Mouse (Mus musculus): ENCODE measurements around the gene Entr1. TPM values are rescaled to one million over a fixed set of nuclear protein-coding genes. Genes with fewer than 3 reads are reported as not detected.

Entr1 gene
- total RNA-seq, 1 experiment = 87.8 TPM

GRCm38 (mm10) chr2:26400296-26400695 is 11.2 kb upstream of the Entr1 start:
- Histone ChIP-seq H3K36me3 (ENCODE audit: control insufficient read depth, insufficient read depth, low read length, poor library complexity, severe bottlenecking) (peaks cover 39% of the 10 kb centered on the region), H3K27ac (ENCODE audit: insufficient read depth, low read depth, low read length, poor library complexity, severe bottlenecking) (no peak overlapping the region), H3K4me1 (ENCODE audit: control insufficient read depth in 2 of 2, insufficient read depth in 2 of 2, low read length in 2 of 2, poor library complexity in 1 of 2) (no peaks in the 10 kb centered on the region), H3K9ac (ENCODE audit: insufficient read depth, low read depth, low read length, poor library complexity, severe bottlenecking) (no peak overlapping the region), H3K9me3 (ENCODE audit: control insufficient read depth, insufficient read depth, low read depth, low read length) (no peaks in the 10 kb centered on the region), H3K4me3 (ENCODE audit: insufficient read depth in 1 of 2, low read depth in 1 of 2, low read length in 2 of 2, poor library complexity in 1 of 2, severe bottlenecking in 1 of 2) (no peak overlapping the region)
- in situ Hi-C loops (cut with MboI; ENCODE audit: low sequenced_read_pairs in 2 of 2, unreplicated experiment in 2 of 2) = no loop called here
- TF ChIP-seq CHD2 (IDR thresholded peaks at IDR 0.05; ENCODE audit: low read depth, low read length) (no peak), ZNF384 (IDR thresholded peaks at IDR 0.05; ENCODE audit: low read depth, low read length) (no peak), MAFK (IDR thresholded peaks at IDR 0.05; ENCODE audit: insufficient read depth, low read depth, low read length) (no peak), ZC3H11A (IDR thresholded peaks at IDR 0.05; ENCODE audit: borderline replicate concordance, low read depth, low read length) (no peak), HCFC1 (IDR thresholded peaks at IDR 0.05; ENCODE audit: borderline replicate concordance, insufficient read depth, low read length) (no peak)
- no peak for DNase-seq (ENCODE audit: low read depth, low spot score)

GRCm38 (mm10) chr2:26399647-26400046 is 10.5 kb upstream of the Entr1 start:
- Histone ChIP-seq H3K36me3 (ENCODE audit: control insufficient read depth, insufficient read depth, low read length, poor library complexity, severe bottlenecking) (peaks cover 45% of the 10 kb centered on the region), H3K4me3 (ENCODE audit: insufficient read depth in 1 of 2, low read depth in 1 of 2, low read length in 2 of 2, poor library complexity in 1 of 2, severe bottlenecking in 1 of 2) (no peak overlapping the region), H3K9ac (ENCODE audit: insufficient read depth, low read depth, low read length, poor library complexity, severe bottlenecking) (no peak overlapping the region), H3K9me3 (ENCODE audit: control insufficient read depth, insufficient read depth, low read depth, low read length) (no peaks in the 10 kb centered on the region), H3K4me1 (ENCODE audit: control insufficient read depth in 2 of 2, insufficient read depth in 2 of 2, low read length in 2 of 2, poor library complexity in 1 of 2) (no peaks in the 10 kb centered on the region), H3K27ac (ENCODE audit: insufficient read depth, low read depth, low read length, poor library complexity, severe bottlenecking) (no peak overlapping the region)
- no peak for DNase-seq (ENCODE audit: low read depth, low spot score)
- in situ Hi-C loops (cut with MboI; ENCODE audit: low sequenced_read_pairs in 2 of 2, unreplicated experiment in 2 of 2) = no loop called here
- TF ChIP-seq ZC3H11A (IDR thresholded peaks at IDR 0.05; ENCODE audit: borderline replicate concordance, low read depth, low read length) (no peak), ZNF384 (IDR thresholded peaks at IDR 0.05; ENCODE audit: low read depth, low read length) (no peak), HCFC1 (IDR thresholded peaks at IDR 0.05; ENCODE audit: borderline replicate concordance, insufficient read depth, low read length) (no peak), MAFK (IDR thresholded peaks at IDR 0.05; ENCODE audit: insufficient read depth, low read depth, low read length) (no peak), CHD2 (IDR thresholded peaks at IDR 0.05; ENCODE audit: low read depth, low read length) (no peak)

- no peak overlapping the region for H3K4me3 ChIP-seq (ENCODE audit: insufficient read depth in 1 of 2, low read depth in 1 of 2, low read length in 2 of 2, poor library complexity in 1 of 2, severe bottlenecking in 1 of 2)
- H3K9ac ChIP-seq (ENCODE audit: insufficient read depth, low read depth, low read length, poor library complexity, severe bottlenecking) = no peak overlapping the region
- H3K4me1 ChIP-seq (ENCODE audit: control insufficient read depth in 2 of 2, insufficient read depth in 2 of 2, low read length in 2 of 2, poor library complexity in 1 of 2) = no peaks in the 10 kb centered on the region
- no peaks in the 10 kb centered on the region for H3K9me3 ChIP-seq (ENCODE audit: control insufficient read depth, insufficient read depth, low read depth, low read length)
- H3K36me3 ChIP-seq (ENCODE audit: control insufficient read depth, insufficient read depth, low read length, poor library complexity, severe bottlenecking) = peaks cover 49% of the 10 kb centered on the region
- in situ Hi-C loops (cut with MboI; ENCODE audit: low sequenced_read_pairs in 2 of 2, unreplicated experiment in 2 of 2) = no loop called here
- no peak overlapping the region for H3K27ac ChIP-seq (ENCODE audit: insufficient read depth, low read depth, low read length, poor library complexity, severe bottlenecking)
- TF ChIP-seq ZC3H11A (IDR thresholded peaks at IDR 0.05; ENCODE audit: borderline replicate concordance, low read depth, low read length) = no peak
- TF ChIP-seq ZNF384 (IDR thresholded peaks at IDR 0.05; ENCODE audit: low read depth, low read length) = no peak
- TF ChIP-seq MAFK (IDR thresholded peaks at IDR 0.05; ENCODE audit: insufficient read depth, low read depth, low read length) = no peak
- no peak for TF ChIP-seq CHD2 (IDR thresholded peaks at IDR 0.05; ENCODE audit: low read depth, low read length)
- TF ChIP-seq HCFC1 (IDR thresholded peaks at IDR 0.05; ENCODE audit: borderline replicate concordance, insufficient read depth, low read length) = no peak
- DNase-seq (ENCODE audit: low read depth, low spot score) = no peak
Measured at GRCm38 (mm10) chr2:26398978-26399377, 9.9 kb upstream of the Entr1 start.

GRCm38 (mm10) chr2:26391617-26392016 is 2.5 kb upstream of the Entr1 start:
- Histone ChIP-seq H3K36me3 (ENCODE audit: control insufficient read depth, insufficient read depth, low read length, poor library complexity, severe bottlenecking) (peaks cover 58% of the 10 kb centered on the region), H3K4me3 (ENCODE audit: insufficient read depth in 1 of 2, low read depth in 1 of 2, low read length in 2 of 2, poor library complexity in 1 of 2, severe bottlenecking in 1 of 2) (no peak overlapping the region), H3K9me3 (ENCODE audit: control insufficient read depth, insufficient read depth, low read depth, low read length) (no peaks in the 10 kb centered on the region), H3K27ac (ENCODE audit: insufficient read depth, low read depth, low read length, poor library complexity, severe bottlenecking) (no peak overlapping the region), H3K9ac (ENCODE audit: insufficient read depth, low read depth, low read length, poor library complexity, severe bottlenecking) (no peak overlapping the region), H3K4me1 (ENCODE audit: control insufficient read depth in 2 of 2, insufficient read depth in 2 of 2, low read length in 2 of 2, poor library complexity in 1 of 2) (no peaks in the 10 kb centered on the region)
- DNase-seq (ENCODE audit: low read depth, low spot score) = no peak
- no peak for TF ChIP-seq MAFK (IDR thresholded peaks at IDR 0.05; ENCODE audit: insufficient read depth, low read depth, low read length)
- no peak for TF ChIP-seq ZC3H11A (IDR thresholded peaks at IDR 0.05; ENCODE audit: borderline replicate concordance, low read depth, low read length)
- no peak for TF ChIP-seq CHD2 (IDR thresholded peaks at IDR 0.05; ENCODE audit: low read depth, low read length)
- no peak for TF ChIP-seq HCFC1 (IDR thresholded peaks at IDR 0.05; ENCODE audit: borderline replicate concordance, insufficient read depth, low read length)
- TF ChIP-seq ZNF384 (IDR thresholded peaks at IDR 0.05; ENCODE audit: low read depth, low read length) = no peak
- in situ Hi-C loops (cut with MboI; ENCODE audit: low sequenced_read_pairs in 2 of 2, unreplicated experiment in 2 of 2) = no loop called here

- in situ Hi-C loops (cut with MboI; ENCODE audit: low sequenced_read_pairs in 2 of 2, unreplicated experiment in 2 of 2) = no loop called here
- H3K36me3 ChIP-seq (ENCODE audit: control insufficient read depth, insufficient read depth, low read length, poor library complexity, severe bottlenecking) = peaks cover 60% of the 10 kb centered on the region
- no peak for DNase-seq (ENCODE audit: low read depth, low spot score)
Measured at GRCm38 (mm10) chr2:26390954-26391353, 1.8 kb upstream of the Entr1 start.

More at GRCm38 (mm10) chr2:26390954-26391353, 1.8 kb upstream of the Entr1 start:
- Histone ChIP-seq H3K27ac (ENCODE audit: insufficient read depth, low read depth, low read length, poor library complexity, severe bottlenecking) (no peak overlapping the region), H3K9ac (ENCODE audit: insufficient read depth, low read depth, low read length, poor library complexity, severe bottlenecking) (no peak overlapping the region), H3K9me3 (ENCODE audit: control insufficient read depth, insufficient read depth, low read depth, low read length) (no peaks in the 10 kb centered on the region), H3K4me1 (ENCODE audit: control insufficient read depth in 2 of 2, insufficient read depth in 2 of 2, low read length in 2 of 2, poor library complexity in 1 of 2) (no peaks in the 10 kb centered on the region), H3K4me3 (ENCODE audit: insufficient read depth in 1 of 2, low read depth in 1 of 2, low read length in 2 of 2, poor library complexity in 1 of 2, severe bottlenecking in 1 of 2) (no peak overlapping the region)
- TF ChIP-seq HCFC1 (IDR thresholded peaks at IDR 0.05; ENCODE audit: borderline replicate concordance, insufficient read depth, low read length) (no peak), ZNF384 (IDR thresholded peaks at IDR 0.05; ENCODE audit: low read depth, low read length) (no peak), CHD2 (IDR thresholded peaks at IDR 0.05; ENCODE audit: low read depth, low read length) (no peak), ZC3H11A (IDR thresholded peaks at IDR 0.05; ENCODE audit: borderline replicate concordance, low read depth, low read length) (no peak), MAFK (IDR thresholded peaks at IDR 0.05; ENCODE audit: insufficient read depth, low read depth, low read length) (no peak)

All from ES-E14 (cell line).